ENCODE assay signal across 9 mouse cellular contexts in the genomic region with DNA sequence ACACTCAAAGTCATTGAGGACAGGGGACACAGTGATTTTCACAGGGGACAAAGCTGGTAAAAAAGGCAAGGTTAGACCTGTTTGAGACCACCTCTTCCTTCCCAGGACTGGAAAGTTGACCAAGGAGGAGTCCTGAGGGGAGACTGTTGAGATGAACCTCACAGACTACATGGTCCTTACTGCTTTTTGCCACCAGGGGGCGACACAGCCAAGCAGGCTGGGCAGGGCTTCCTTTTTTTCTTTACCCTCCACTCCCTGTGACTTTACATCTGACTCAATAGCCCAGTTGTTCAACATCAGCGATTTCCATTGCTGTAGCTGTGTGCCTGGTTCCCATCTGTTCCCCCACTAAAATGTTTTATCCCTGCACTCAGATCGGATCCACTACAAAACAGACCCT. TPM values are rescaled to one million over a fixed set of nuclear protein-coding genes. Genes with fewer than 3 reads are reported as not detected.
DNase-seq lines count a peak whose midpoint lies in the region; ATAC-seq and TF ChIP-seq lines count a peak whose summit lies in the region.
"Had no signal": no experiment of that assay in that cellular context is flagged by ENCODE, and none has a peak within 500 bp of the region (broad histone marks: within the 10 kb centered on the region; RNA-seq: fewer than 3 reads in every experiment).

No protein-coding gene starts in this region.

- H3K9me3 ChIP-seq in kidney, embryonic 16.5 days (ENCODE audit: low read length) = no peaks in the 10 kb centered on the region
- H3K9me3 ChIP-seq in embryonic facial prominence, embryonic 14.5 days (ENCODE audit: control insufficient read depth, low read length) = no peaks in the 10 kb centered on the region
- H3K9me3 ChIP-seq: embryonic facial prominence, embryonic 15.5 days had no signal

- no peak; the same call in 1 of the 2 replicates for ATAC-seq in kidney, embryonic 16.5 days (ENCODE audit: low FRiP score, low TSS enrichment)
- no peak; the same call in 1 of the 2 replicates for ATAC-seq in embryonic facial prominence, embryonic 14.5 days (ENCODE audit: low read depth)

- TF ChIP-seq POLR2A in olfactory bulb, adult 2 months (IDR thresholded peaks at IDR 0.05; ENCODE audit: insufficient read depth, low read depth, low read length) = no peak

- H3K4me2 ChIP-seq in kidney, embryonic 16.5 days (replicated peaks; ENCODE audit: low read depth, low read length) = no peak overlapping the region
- H3K4me2 ChIP-seq in embryonic facial prominence, embryonic 14.5 days (ENCODE audit: low read depth, low read length) = no peak overlapping the region
- H3K4me2 ChIP-seq: embryonic facial prominence, embryonic 15.5 days had no signal

- 12% methylated on average over 3 of the region's 3 CpGs for WGBS in kidney, embryonic 16.5 days
- WGBS in embryonic facial prominence, embryonic 14.5 days = 24% methylated on average over 3 of the region's 3 CpGs
- WGBS in olfactory bulb, adult 2 months = 13% methylated on average over 3 of the region's 3 CpGs

- peak; percentile 48 for DNase-seq in kidney, adult 11 months
- DNase-seq in adrenal gland, postnatal 25 days = peak; percentile 88
- DNase-seq in embryonic facial prominence, embryonic 14.5 days (ENCODE audit: low spot score) = peak; percentile 38
- peak; percentile 78 for DNase-seq in induced T-regulatory cell, adult 2 months (ENCODE audit: low read depth)
- DNase-seq in left cerebral cortex, postnatal 4 days = peak; percentile 77
- peak; percentile 30 to 45 for DNase-seq in thymus, adult 18-20 months

- no peak overlapping the region for H3K27ac ChIP-seq in kidney, embryonic 16.5 days (ENCODE audit: low read length)
- no peak overlapping the region for H3K27ac ChIP-seq in embryonic facial prominence, embryonic 14.5 days (replicated peaks; ENCODE audit: low read depth, low read length)
- H3K27ac ChIP-seq in olfactory bulb, adult 2 months (ENCODE audit: insufficient read depth, low read depth, low read length) = no peak overlapping the region
- H3K27ac ChIP-seq: embryonic facial prominence, embryonic 15.5 days had no signal

- peak; percentile 69; the same call in 1 of the 2 replicates for TF ChIP-seq CTCF in olfactory bulb, adult 2 months (IDR thresholded peaks at IDR 0.05; ENCODE audit: insufficient read depth, low read depth, low read length)

- H3K27me3 ChIP-seq in kidney, embryonic 16.5 days (ENCODE audit: insufficient read depth, low read length) = no peaks in the 10 kb centered on the region
- no peaks in the 10 kb centered on the region for H3K27me3 ChIP-seq in embryonic facial prominence, embryonic 14.5 days (replicated peaks; ENCODE audit: control insufficient read depth, insufficient read depth, low read length)
- H3K27me3 ChIP-seq: embryonic facial prominence, embryonic 15.5 days had no signal

- H3K36me3 ChIP-seq in kidney, embryonic 16.5 days (ENCODE audit: insufficient read depth, low read length) = no peaks in the 10 kb centered on the region
- no peaks in the 10 kb centered on the region for H3K36me3 ChIP-seq in embryonic facial prominence, embryonic 14.5 days (ENCODE audit: control insufficient read depth, insufficient read depth, low read length)
- H3K36me3 ChIP-seq: embryonic facial prominence, embryonic 15.5 days had no signal

- H3K4me3 ChIP-seq in kidney, embryonic 16.5 days (ENCODE audit: low read length) = no peak overlapping the region
- H3K4me3 ChIP-seq in embryonic facial prominence, embryonic 14.5 days (ENCODE audit: low read depth, low read length) = no peak overlapping the region
- no peak overlapping the region for H3K4me3 ChIP-seq in olfactory bulb, adult 2 months (ENCODE audit: insufficient read depth, low read depth, low read length)
- H3K4me3 ChIP-seq: embryonic facial prominence, embryonic 15.5 days had no signal

- H3K9ac ChIP-seq in kidney, embryonic 16.5 days (replicated peaks; ENCODE audit: low read length) = no peak overlapping the region
- H3K9ac ChIP-seq in embryonic facial prominence, embryonic 14.5 days (ENCODE audit: low read depth, low read length) = no peak overlapping the region
- H3K9ac ChIP-seq: embryonic facial prominence, embryonic 15.5 days had no signal

- intact Hi-C loops in left cerebral cortex, postnatal 4 days (cut with DNase I) = loop anchor here (10.0 kb wide), 1 partner anchor 163 kb away; no protein-coding TSS in a partner anchor

- H3K4me1 ChIP-seq in kidney, embryonic 16.5 days (ENCODE audit: insufficient read depth, low read length) = no peaks in the 10 kb centered on the region
- H3K4me1 ChIP-seq in embryonic facial prominence, embryonic 14.5 days (ENCODE audit: control insufficient read depth, insufficient read depth, low read length) = no peaks in the 10 kb centered on the region
- H3K4me1 ChIP-seq in olfactory bulb, adult 2 months (ENCODE audit: control insufficient read depth, insufficient read depth, low read length) = no peaks in the 10 kb centered on the region
- H3K4me1 ChIP-seq: embryonic facial prominence, embryonic 15.5 days had no signal

RNA-seq across cellular contexts. Expression of a gene that starts 7.2 kb away (rescaled TPM):
- 52.5 and 57.2 TPM in 2 replicates for polyA plus RNA-seq in kidney, embryonic 16.5 days (2015; fragmentation: Nextera tagmentation; extraction: Ambion mirVana)
- total RNA-seq in adrenal gland, postnatal 25 days (2021) = 189 and 241 TPM in 2 replicates
- polyA plus RNA-seq in embryonic facial prominence, embryonic 14.5 days (2014; fragmentation: Nextera tagmentation; extraction: Ambion mirVana) = 31.8 and 33.5 TPM in 2 replicates
- total RNA-seq in left cerebral cortex, postnatal 4 days (2021) = under 1 TPM; 0.72 to 0.83 TPM
- not detected in 2 replicates for polyA plus RNA-seq in olfactory bulb, adult 2 months (2012; ENCODE audit: insufficient read depth, insufficient read length, low replicate concordance, missing spikeins)

RNA-seq across cellular contexts. Expression of a gene that starts 36.0 kb away (rescaled TPM):
- 1.8 and 4.2 TPM in 2 replicates for polyA plus RNA-seq in kidney, embryonic 16.5 days (2015; fragmentation: Nextera tagmentation; extraction: Ambion mirVana)
- 1.7 and 2.2 TPM in 2 replicates for total RNA-seq in adrenal gland, postnatal 25 days (2021)
- polyA plus RNA-seq in embryonic facial prominence, embryonic 14.5 days (2014; fragmentation: Nextera tagmentation; extraction: Ambion mirVana) = 1.5 and 2.1 TPM in 2 replicates
- total RNA-seq in left cerebral cortex, postnatal 4 days (2021) = 1 to 10 TPM; 2.0 to 3.4 TPM
- not detected in 2 replicates for polyA plus RNA-seq in olfactory bulb, adult 2 months (2012; ENCODE audit: insufficient read depth, insufficient read length, low replicate concordance, missing spikeins)

RNA-seq across cellular contexts. Expression of a gene that starts 39.0 kb away (rescaled TPM):
- 9.9 and 11.0 TPM in 2 replicates for polyA plus RNA-seq in kidney, embryonic 16.5 days (2015; fragmentation: Nextera tagmentation; extraction: Ambion mirVana)
- total RNA-seq in adrenal gland, postnatal 25 days (2021) = 91.3 and 122 TPM in 2 replicates
- polyA plus RNA-seq in embryonic facial prominence, embryonic 14.5 days (2014; fragmentation: Nextera tagmentation; extraction: Ambion mirVana) = 10.0 and 10.2 TPM in 2 replicates
- 10 to 100 TPM; 40.4 to 41.5 TPM for total RNA-seq in left cerebral cortex, postnatal 4 days (2021)
- polyA plus RNA-seq in olfactory bulb, adult 2 months (2012; ENCODE audit: insufficient read depth, insufficient read length, low replicate concordance, missing spikeins) = not detected in 2 replicates

Comparison
In these comparisons a context has a peak if more than half of its experiments do, and no peak if none do; other contexts are left out.
1. DNase-seq: peak in every context shown above with its lines; median percentile 88 in adrenal gland, postnatal 25 days; 78 in induced T-regulatory cell, adult 2 months; 77 in left cerebral cortex, postnatal 4 days; 48 in kidney, adult 11 months; 38 in embryonic facial prominence, embryonic 14.5 days; 38 in thymus, adult 18-20 months.
2. RNA of a gene that starts 7.2 kb away (polyA plus RNA-seq): 52.5 to 57.2 TPM in kidney, embryonic 16.5 days and 31.8 to 33.5 TPM in embryonic facial prominence, embryonic 14.5 days; not detected in olfactory bulb, adult 2 months; every median in the first group is over 10 times any median in the second.
3. RNA of a gene that starts 39.0 kb away (polyA plus RNA-seq): 9.9 to 11.0 TPM in kidney, embryonic 16.5 days and 10.0 to 10.2 TPM in embryonic facial prominence, embryonic 14.5 days; not detected in olfactory bulb, adult 2 months; every median in the first group is over 10 times any median in the second.